Mouse (Mus musculus) megakaryocyte, embryonic 14.5 days (primary cell): ENCODE measurements around the gene Enox1.

Experiments
- FLI1 ChIP-seq: IDR thresholded peaks from 2 replicates; pipeline ENCODE4 v1.6.1; 2012; ENCODE audit warnings: low read length, inconsistent platforms, mixed read lengths
- GATA1 ChIP-seq: IDR thresholded peaks from 3 replicates; pipeline ENCODE4 v1.6.1; 2012; ENCODE audit warnings: mixed read lengths, low read length, inconsistent platforms, borderline replicate concordance

- TF ChIP-seq GATA1 (no peak), FLI1 (no peak)
Observed at GRCm38 (mm10) chr14:77180241-77180640, 23.7 kb downstream of the Enox1 start.
